ENCODE assay signal across 18 mouse cellular contexts in the genomic region with DNA sequence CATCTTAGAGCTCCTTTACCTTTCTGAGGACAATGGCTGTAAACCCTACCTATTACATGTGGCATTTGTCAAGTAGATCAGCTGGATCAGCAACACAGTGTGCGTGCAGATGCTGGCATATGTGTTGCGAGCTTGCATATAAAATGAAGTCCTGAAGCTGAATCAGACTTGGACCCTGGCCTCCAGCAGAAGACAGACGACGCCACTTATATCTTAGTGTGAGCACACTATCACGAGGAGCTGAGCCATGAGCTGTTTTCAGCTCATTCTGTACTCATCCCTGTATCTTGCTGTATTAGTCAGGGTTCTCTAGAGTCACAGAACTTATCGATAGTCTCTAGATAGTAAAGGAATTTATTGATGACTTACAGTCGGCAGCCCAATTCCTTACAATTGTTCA. TPM values are rescaled to one million over a fixed set of nuclear protein-coding genes. Genes with fewer than 3 reads are reported as not detected.
"Had no signal": no experiment of that assay in that cellular context is flagged by ENCODE, and none has a peak within 500 bp of the region (broad histone marks: within the 10 kb centered on the region; RNA-seq: fewer than 3 reads in every experiment).

No protein-coding gene starts in this region.

- H3K9ac ChIP-seq: liver, postnatal 0 days; lung, embryonic 15.5 days; midbrain, embryonic 13.5 days; midbrain, embryonic 15.5 days; neural tube, embryonic 12.5 days; stomach, embryonic 15.5 days had no signal

- H3K4me1 ChIP-seq: lung, embryonic 15.5 days; stomach, embryonic 15.5 days had no signal

- DNase-seq: liver, postnatal 0 days; lung, adult 2 months; lung, postnatal 14 days; right cerebral cortex, postnatal 25 days; thymus, adult 2 months; thymus, postnatal 25 days; thymus, postnatal 4 days had no signal

- ATAC-seq: liver, postnatal 0 days; lung, postnatal 0 days; midbrain, embryonic 13.5 days; midbrain, embryonic 15.5 days had no signal

- H3K9me3 ChIP-seq: lung, embryonic 15.5 days; megakaryocyte, embryonic 14.5 days; midbrain, embryonic 13.5 days; midbrain, embryonic 15.5 days; neural tube, embryonic 12.5 days; stomach, embryonic 15.5 days had no signal

- H3K27ac ChIP-seq: lung, embryonic 15.5 days; macrophage; midbrain, embryonic 13.5 days; midbrain, embryonic 15.5 days; neural tube, embryonic 12.5 days; stomach, embryonic 15.5 days; stomach, postnatal 0 days had no signal

- H3K36me3 ChIP-seq: lung, embryonic 15.5 days; midbrain, embryonic 13.5 days; midbrain, embryonic 15.5 days; neural tube, embryonic 12.5 days; stomach, embryonic 15.5 days had no signal

- H3K4me3 ChIP-seq: lung, embryonic 15.5 days; megakaryocyte, embryonic 14.5 days; midbrain, embryonic 13.5 days; midbrain, embryonic 15.5 days; neural tube, embryonic 12.5 days; stomach, embryonic 15.5 days had no signal

- H3K4me2 ChIP-seq: lung, embryonic 15.5 days; midbrain, embryonic 11.5 days; midbrain, embryonic 13.5 days; midbrain, embryonic 15.5 days; neural tube, embryonic 12.5 days; stomach, embryonic 15.5 days had no signal

RNA-seq across cellular contexts. Expression of a gene that starts 4.6 kb away (rescaled TPM):
- total RNA-seq: monocyte, adult 5-6 weeks had no signal
- polyA plus RNA-seq: macrophage had no signal
